In the genomic region with DNA sequence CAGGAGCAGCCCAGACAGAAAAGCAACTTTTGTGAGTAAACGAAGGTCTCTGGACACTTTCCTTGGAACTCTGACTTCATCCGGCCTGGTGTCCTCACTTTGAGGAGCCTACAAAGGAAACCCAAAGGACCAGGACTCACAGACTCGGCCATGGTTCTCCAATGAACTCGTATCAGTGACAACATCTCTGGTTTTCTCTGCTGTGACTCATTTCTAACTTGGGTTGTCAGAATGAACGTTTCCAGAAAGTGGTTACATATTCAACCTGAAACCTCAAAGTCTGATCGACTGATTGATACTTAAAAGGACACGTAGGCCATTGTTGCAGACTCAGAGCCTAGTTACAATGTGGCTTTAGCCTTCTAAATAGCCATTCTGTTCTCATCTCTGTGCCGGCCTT, we compare ENCODE assay signal across 18 mouse cellular contexts. TPM values are rescaled to one million over a fixed set of nuclear protein-coding genes. Genes with fewer than 3 reads are reported as not detected.
"Had no signal": no experiment of that assay in that cellular context is flagged by ENCODE, and none has a peak within 500 bp of the region (broad histone marks: within the 10 kb centered on the region; RNA-seq: fewer than 3 reads in every experiment).

No protein-coding gene starts in this region.

- H3K27me3 ChIP-seq: limb, embryonic 12.5 days; limb, embryonic 15.5 days; midbrain, embryonic 13.5 days had no signal

- H3K9me3 ChIP-seq: limb, embryonic 12.5 days; limb, embryonic 15.5 days; midbrain, embryonic 13.5 days had no signal

- H3K27ac ChIP-seq: limb, embryonic 12.5 days; limb, embryonic 15.5 days; liver, embryonic 14.5 days; macrophage; midbrain, embryonic 13.5 days; stomach, postnatal 0 days had no signal

- ATAC-seq: liver, postnatal 0 days; lung, postnatal 0 days; midbrain, embryonic 13.5 days had no signal

- H3K4me2 ChIP-seq: limb, embryonic 12.5 days; limb, embryonic 15.5 days; liver, embryonic 11.5 days; lung, embryonic 14.5 days; midbrain, embryonic 13.5 days had no signal

- H3K4me3 ChIP-seq: limb, embryonic 12.5 days; limb, embryonic 15.5 days; midbrain, embryonic 13.5 days had no signal

- H3K36me3 ChIP-seq: limb, embryonic 12.5 days; limb, embryonic 15.5 days; midbrain, embryonic 13.5 days had no signal

- H3K9ac ChIP-seq: limb, embryonic 12.5 days; limb, embryonic 15.5 days; liver, embryonic 14.5 days; liver, postnatal 0 days; lung, embryonic 14.5 days; midbrain, embryonic 13.5 days had no signal

- H3K4me1 ChIP-seq: limb, embryonic 15.5 days; midbrain, embryonic 13.5 days had no signal

- DNase-seq: kidney, adult 9 months; kidney, postnatal 14 days; kidney, postnatal 4 days; left cerebral cortex, postnatal 4 days; liver, postnatal 0 days; lung, embryonic 14.5 days; thymus, adult 2 months; thymus, postnatal 14 days; thymus, postnatal 4 days had no signal

RNA-seq across cellular contexts. Expression of a gene that starts 14.4 kb away (rescaled TPM):
- total RNA-seq: megakaryocyte, adult 5-6 weeks had no signal
- polyA plus RNA-seq: macrophage had no signal
